Mouse (Mus musculus): ENCODE measurements around the gene Gipc3.

Gene Gipc3

GRCm38 (mm10) chr10:81342686-81343505 lies at the start of gene Gipc3:
Gipc3 (minus strand) TSS chr10:81343266.
- no peak for DNase-seq (ENCODE audit: low spot score in 2 of 2)

GRCm38 (mm10) chr10:81392781-81393185 lies 49.7 kb upstream of the Gipc3 start, which contains the start of gene Smim24:
Smim24 (plus strand) TSS chr10:81393051.
- no peak for DNase-seq (ENCODE audit: low spot score in 2 of 2)

GRCm38 (mm10) chr10:81392270-81392669 lies 49.2 kb upstream of the Gipc3 start:
- DNase-seq (ENCODE audit: low spot score in 2 of 2): no peak

DNA sequence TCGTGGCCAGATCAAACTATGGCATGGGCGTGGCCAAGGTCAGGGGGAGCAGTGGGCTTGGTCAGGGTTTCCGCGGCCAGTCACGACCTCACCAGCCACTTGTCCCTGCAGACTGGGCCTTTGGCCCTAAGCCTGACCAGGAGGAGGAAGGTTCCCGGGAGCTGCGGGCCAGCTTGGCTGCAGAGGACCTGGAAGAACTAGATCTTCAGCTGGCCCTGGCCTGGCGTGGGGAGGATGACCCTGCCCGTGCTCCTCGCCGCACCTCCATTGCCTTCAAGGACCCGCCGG lies 47.6 kb upstream of the Gipc3 start:
- no peak for DNase-seq (ENCODE audit: low spot score in 2 of 2)

DNA sequence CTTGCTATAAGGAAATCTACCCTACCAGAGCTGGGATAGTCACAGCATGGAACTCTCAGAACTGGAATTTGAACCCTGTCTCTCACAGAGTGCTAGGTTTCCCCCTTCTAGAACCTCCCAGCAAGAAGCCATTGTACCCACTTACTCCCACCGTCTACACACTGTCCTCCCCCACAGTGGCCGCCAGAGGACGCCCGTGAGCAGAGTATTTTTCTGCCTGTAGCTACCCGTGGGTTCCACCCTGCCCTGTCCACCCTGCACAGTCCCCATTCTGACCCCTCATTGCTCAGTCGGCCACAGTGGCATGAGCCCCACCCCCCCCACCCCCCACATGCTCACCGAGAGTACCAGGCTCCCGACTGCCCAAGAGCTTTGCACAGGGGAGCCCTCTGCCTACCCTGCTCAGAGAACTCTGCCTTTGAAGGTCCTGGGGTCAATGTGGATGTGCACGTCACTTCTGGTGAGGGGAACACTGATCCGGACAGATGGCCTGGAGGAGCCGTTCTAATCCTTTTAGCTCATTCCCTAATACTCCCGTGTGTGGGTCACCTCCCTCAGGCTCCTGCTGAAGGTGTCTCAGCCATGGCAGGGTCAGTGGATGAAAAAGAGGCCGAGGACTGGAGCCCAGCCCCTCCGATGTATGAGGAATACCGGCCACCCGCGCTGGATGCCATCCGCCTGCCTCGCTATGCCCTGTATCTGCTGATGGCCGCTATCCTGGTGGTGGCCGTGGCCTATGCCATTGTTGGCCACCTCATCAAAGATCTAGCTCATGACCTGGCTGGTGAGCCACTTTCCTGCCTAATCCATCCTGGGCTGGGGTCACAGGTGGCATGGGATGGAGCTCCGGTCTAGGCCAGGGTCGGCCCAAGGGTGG lies 47.0 kb upstream of the Gipc3 start:
- DNase-seq (ENCODE audit: low spot score in 2 of 2): peak in 1 of 2 experiments; percentile 85

DNA sequence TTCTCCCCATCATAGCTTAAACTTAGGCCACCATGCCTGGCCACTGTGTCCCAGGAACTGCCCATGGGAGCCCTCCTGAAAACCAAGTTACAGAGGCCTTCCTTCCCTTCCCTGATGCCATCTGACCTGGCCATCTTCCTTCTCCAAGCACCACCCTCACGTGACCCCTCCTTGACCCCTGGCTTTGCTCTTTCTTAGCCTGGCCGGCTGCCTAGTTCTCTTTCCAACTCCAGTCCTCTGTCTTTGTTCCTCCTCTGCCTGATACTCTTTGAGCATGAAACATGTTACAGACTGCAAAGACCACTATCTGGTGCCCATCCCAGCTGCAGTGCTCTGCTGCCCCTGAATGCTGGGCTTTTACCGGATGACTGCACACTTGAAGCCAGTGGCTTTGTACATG lies 46.3 kb upstream of the Gipc3 start:
- no peak for DNase-seq (ENCODE audit: low spot score in 2 of 2)

DNA sequence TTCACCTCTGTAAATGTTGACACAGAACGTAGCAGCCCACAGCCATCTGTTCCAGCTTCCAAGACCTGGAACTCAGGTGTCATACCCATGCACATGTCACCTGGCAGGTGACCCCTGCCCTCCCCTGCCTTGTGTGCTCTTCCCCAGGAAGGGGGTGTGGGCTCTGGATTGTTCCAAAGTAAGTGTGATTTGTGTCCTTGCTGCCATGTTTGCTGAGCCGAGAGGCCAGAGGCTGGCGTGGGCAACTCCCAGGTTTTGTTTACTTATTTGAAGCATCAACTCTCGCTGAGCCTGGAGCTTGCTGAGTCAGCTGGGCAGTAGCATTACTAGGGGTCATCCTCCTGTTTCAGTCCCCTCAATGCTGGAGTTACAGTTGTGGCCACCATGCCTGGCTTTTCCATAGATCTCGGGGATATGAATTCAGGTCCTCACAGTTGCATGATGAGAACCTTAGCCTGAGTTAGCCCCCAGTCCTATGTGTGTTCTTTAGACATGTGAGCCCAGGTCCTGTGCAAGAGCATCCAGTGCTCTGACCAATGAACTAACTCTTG lies 45.5 kb upstream of the Gipc3 start, which contains the start of gene Gm48552:
Gene Gm48552 (plus strand): TSS at position 501 of the 551 bp plus-strand sequence.
- no peak for DNase-seq (ENCODE audit: low spot score in 2 of 2)

GRCm38 (mm10) chr10:81387716-81388115 lies 44.6 kb upstream of the Gipc3 start:
- DNase-seq (ENCODE audit: low spot score in 2 of 2): no peak

GRCm38 (mm10) chr10:81385603-81386306 lies 42.7 kb upstream of the Gipc3 start:
- peak in 1 of 2 experiments; percentile 49 for DNase-seq (ENCODE audit: low spot score in 2 of 2)

- DNase-seq (ENCODE audit: low spot score in 2 of 2): no peak
Observed at GRCm38 (mm10) chr10:81384605-81384982, 41.5 kb upstream of the Gipc3 start.

DNA sequence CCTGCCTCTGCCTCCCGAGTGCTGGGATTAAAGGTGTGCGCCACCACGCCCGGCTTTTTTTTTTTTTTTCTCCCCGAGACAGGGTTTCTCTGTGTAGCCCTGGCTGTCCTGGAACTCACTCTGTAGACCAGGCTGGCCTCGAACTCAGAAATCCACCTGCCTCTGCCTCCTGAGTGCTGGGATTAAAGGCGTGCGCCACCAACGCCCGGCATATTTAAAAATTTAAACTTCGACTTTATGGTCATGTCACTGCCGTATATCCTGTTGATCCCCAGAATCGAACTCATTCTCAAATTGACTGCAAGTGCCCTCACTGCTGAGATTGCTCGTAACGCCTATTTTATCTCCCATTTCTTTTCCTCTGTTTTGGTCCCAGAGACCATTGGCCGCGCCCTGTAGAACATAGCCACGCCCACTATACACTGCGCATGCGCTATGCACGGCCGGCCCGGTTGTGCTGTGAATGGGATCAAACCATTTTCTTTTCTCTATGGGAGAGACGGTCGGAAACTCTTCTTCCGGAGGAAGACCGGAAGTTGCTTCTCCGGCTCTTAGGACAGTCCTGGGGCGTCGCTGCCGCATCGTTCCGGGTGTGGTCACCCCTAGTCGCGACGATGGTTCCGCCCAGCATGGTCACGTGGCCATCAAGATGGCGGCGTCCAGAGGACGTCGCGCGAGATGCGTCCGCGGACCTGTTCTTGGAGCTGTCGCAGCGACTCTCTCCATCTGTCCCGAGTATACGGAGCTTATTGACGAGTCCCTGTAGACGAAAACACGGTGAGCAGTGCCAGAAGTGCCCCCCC lies 40.9 kb upstream of the Gipc3 start, which contains the start of the genes Dohh and Gm48551:
Gene Dohh (plus strand): TSS at position 627 of the 803 bp plus-strand sequence.
Gene Gm48551 (plus strand): TSS at position 665 of the 803 bp plus-strand sequence.
- peak; percentile 99 for DNase-seq (ENCODE audit: low spot score in 2 of 2)

GRCm38 (mm10) chr10:81382039-81382438 lies 39.0 kb upstream of the Gipc3 start:
- DNase-seq (ENCODE audit: low spot score in 2 of 2): no peak

DNA sequence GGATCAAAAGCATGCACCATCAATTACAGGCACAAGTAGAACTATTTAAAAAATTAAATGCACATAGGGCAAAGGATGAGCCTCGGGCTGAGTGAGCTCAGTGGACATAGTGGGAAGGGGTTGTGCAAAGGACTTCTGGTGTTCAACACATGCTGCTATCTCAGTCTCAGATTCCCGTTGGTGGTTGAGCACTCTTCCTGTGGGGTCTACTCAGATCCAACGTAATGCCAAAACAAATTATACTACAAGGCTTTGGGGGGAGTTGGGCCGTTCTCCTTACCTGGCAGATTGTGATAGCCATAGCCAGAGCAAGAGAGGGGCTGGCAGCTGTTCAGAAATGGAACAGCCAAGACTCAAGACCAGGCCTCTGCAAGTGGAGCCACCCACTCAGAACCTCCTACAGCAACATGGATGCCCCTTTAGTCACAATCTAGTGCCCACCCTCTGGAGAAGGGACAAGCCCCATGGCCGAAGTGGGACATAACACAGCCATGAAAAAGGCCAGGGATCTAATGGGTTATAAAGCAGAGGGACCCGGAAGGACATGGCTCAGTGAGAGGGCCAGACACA lies 36.8 kb upstream of the Gipc3 start:
- no peak for DNase-seq (ENCODE audit: low spot score in 2 of 2)

GRCm38 (mm10) chr10:81379183-81379553 lies 36.1 kb upstream of the Gipc3 start:
- no peak for DNase-seq (ENCODE audit: low spot score in 2 of 2)

DNA sequence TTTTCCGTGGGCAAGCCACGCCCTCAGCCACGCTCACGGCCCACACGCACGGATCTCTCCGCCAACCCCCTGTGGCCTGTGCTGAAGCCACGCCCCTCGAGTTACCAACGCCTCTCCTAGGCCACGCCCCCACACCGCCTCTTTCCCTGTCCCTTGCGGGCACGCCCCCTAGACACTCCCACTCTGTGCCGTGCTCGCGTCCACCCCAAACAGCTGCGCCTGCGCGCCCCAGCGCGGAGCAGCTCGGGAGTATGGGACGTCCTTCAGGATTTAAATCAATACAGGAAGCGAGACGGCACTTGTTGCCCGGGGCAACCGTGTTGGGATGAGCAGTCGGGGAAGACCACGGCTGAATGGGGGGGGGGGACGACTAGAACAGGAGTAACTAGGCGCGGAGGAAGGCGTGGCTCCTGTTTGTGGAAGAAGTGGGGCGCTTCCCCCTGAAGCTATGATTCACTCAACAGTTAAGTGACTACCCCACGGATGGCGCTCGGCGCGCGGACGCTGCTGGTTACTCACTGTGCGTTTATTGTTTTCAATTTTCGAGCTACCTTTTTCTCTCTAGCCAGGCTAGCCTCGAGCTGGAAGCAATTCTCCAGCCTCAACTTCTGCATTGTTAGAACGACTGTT lies 35.6 kb upstream of the Gipc3 start:
- peak; percentile 100 for DNase-seq (ENCODE audit: low spot score in 2 of 2)

DNA sequence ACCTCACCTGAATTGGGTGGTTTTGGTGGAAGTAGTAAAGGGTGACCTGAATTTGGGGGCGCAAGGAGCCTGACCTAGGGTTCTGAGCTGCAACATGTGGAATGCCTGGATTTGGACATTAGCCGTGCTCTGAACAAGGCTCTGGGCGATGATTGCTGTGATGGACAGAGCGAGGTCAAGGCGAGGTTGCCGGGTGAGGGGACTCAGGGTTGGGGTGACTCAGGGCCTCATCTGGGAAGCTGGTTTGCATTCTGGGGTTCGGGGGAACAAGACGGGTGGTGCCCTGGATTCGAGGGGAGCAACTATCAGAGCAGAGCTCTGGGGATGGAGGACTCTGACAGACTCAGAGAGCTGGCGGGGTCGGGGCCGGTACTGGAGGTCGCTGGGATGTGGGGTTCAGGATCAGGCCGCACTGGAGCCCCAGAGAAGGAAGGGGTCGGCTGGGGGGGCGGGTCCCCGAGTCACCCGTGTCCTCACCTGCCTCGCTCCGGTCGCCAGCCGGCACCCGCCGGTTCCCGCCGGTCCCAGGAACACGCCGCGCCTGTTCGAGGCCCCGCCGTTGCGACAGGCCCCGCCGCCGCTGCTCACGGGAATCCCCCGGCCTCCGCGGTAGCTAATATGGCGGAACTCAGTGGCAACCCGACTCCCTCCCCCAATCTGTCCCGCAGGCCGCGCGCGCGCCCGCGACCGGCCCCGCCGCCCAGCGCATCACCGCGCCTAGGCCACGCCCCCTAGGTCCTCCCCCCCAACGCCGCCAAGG lies 34.9 kb upstream of the Gipc3 start, which contains the start of gene Fzr1:
Gene Fzr1 (minus strand): TSS at position 724 of the 760 bp plus-strand sequence.
- no peak for DNase-seq (ENCODE audit: low spot score in 2 of 2)

DNA sequence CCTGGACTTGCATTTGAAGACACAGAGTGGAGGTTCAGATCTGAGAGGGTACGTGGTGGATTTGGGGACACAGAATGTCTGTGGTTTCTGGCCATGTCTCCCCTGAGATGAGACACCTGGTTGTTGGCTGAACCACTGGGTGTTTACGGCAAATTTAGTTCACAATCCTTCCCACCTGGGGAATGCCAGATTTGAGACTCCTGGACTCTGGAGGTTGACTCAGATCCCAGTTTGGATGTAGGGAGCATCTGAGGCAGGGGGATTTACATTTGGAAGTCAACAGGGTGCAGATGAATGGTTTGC lies 34.2 kb upstream of the Gipc3 start:
- no peak for DNase-seq (ENCODE audit: low spot score in 2 of 2)

DNA sequence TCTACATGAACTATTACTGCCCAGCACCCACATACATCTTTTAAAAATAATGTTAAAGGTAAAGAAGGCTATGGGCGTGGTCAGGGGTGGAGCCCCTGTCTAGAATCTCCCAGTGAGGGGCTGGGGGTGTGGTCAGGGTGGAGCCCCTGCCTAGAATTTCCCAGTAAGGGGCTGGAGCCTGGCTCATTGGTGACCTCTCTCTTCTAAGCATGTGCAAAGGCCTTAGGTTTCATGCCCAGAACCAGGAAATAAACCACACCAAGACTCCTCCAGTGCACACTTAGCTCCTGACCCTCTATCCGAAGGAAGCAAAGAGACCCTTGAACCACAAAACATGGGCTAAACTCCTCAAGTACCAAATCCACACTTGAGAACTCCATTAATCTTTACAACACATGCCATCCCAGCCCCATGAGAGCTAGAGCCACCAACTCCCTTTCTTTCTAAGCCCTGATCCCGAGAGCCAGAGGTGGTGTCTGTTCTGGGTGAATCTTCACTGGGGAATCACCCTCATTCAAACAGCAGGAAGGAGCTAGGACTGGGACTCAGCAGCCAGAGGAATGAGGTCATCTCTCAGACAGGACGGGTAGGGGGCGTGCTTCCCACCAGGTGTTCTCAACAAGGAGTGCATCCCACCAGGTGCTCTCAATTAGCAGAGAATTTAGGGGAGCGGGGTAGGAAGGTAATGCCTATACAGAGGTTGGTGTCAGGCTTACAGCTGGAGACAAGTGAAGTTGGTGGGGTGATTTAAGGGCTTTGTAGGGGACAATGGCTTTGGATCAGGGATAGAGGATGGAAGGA lies 33.7 kb upstream of the Gipc3 start:
- DNase-seq (ENCODE audit: low spot score in 2 of 2): no peak

DNA sequence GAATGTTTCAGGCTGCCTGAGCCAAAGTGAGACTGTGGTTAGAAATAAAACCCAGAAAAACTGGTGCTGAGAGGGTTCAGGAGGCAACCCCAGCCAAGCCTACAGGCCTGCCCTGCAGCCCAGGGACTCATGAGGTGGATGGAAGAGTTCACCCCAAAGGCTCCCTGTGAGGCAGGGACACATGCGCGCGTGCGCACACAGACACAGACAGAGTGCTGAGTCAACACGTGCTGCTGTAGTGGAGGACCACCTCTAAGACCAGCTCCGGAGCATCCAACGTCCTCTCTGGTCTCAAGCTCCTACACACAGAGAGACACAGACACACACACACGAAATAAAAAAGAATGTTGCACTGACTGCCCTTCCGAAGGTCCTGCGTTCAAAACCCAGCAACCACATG lies 32.3 kb upstream of the Gipc3 start:
- no peak for DNase-seq (ENCODE audit: low spot score in 2 of 2)
